Mouse (Mus musculus) kidney, adult 2 months (tissue): ENCODE results near the gene Zdhhc12.

Experiments
- CTCF ChIP-seq: fragments of 200-500 bp; conservative IDR thresholded peaks from 2 replicates; pipeline ENCODE4 v1.5.1; 2011; ENCODE audit warnings: low read depth, mild to moderate bottlenecking, control low read depth, low read length, moderate library complexity, mixed read lengths; ENCODE audit not compliant: insufficient read depth, insufficient read length
- POLR2A ChIP-seq: fragments of 200-500 bp; IDR thresholded peaks from one replicate; pipeline ENCODE4 v1.6.1; 2011; ENCODE audit warnings: low read depth, low read length, control low read depth

DNA sequence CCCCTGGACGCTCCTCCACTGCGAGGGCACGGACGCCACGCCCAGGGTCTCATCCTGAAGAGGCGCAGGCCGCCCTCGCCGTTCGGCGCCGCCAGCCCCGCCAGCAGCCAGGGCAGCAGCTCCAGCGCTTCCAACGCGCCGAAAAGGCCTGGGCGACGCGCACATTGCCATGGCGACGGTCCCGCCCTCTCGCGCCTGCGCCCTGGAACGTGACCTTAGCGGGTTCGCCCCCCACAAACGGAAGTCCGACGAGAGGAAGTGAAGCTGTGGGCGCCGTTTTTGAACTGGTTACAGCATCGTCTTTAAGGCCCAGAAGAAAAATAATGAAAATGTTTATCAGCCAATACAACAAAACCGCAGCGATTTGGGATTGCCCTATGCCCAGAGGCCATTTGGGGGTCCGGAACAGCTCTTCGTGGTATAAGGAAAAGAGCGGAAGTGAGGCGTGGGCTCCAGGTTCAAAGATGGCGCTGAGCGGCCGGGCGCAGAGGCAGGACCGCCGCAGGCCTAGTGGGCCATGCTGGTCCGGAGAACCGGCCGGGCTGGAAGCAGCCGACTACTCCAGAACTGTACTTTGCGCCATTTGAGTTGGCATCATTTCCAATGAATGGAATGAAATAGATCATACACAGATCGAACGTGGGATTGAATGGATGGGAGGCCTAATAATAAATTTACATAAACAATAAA, 44.6 kb downstream of the Zdhhc12 start, which contains the start of gene Wdr34:
- TF ChIP-seq CTCF (no peak), POLR2A (peak; percentile 10)
